Mouse (Mus musculus): Measurements from ENCODE around the gene Abr. TPM values are rescaled to one million over a fixed set of nuclear protein-coding genes. Genes with fewer than 3 reads are reported as not detected.

Abr gene
- polyA plus RNA-seq (2014; fragmentation: Illumina TruSeq; extraction: RNeasy Lipid Tissue Mini Kit (QIAGEN cat#74804); ENCODE audit: low read depth, low replicate concordance) = 12.8 TPM

GRCm38 (mm10) chr11:76622152-76622565 lies at the start of gene Abr:
Gene Abr (minus strand): TSS chr11:76622314.

DNA sequence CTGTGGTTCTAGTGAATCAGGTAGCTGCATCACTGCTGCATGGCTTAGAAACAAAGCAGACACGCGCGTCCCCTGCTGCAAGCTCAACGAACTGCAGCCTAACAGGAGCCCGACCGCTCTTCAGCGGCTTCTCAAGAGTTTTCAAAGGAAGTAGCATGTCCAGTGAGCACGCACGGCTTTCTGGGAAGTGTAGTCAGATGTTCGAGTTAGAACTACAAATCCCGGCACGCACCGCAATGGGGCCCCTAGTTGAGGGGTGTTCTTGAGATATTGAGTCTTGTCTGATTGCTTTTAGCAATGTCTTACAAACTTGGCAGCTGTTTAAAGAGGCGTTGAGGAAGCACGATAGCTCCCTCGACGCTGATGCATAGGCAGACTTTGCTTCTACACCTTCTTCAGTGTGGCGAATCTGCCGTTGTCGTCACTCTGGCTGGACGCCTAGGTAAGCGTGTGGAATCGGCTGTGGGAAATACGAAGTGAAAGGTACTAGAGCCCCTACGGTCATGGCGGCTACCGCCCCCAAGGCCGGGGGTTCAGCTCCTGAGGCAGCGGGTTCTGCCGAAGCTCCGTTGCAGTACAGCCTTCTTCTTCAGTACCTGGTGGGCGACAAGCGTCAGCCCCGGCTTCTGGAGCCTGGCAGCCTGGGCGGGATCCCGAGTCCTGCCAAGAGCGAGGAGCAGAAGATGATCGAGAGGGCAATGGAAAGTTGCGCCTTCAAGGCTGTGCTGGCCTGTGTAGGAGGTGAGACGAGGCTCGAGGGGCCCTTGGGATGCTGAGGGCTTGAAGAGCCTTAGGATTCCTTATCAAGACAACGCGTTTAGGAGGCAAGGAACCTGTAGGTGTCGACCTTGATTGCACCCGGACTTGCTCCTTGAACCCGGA lies 215.2 kb downstream of the Abr start, which contains the start of gene Timm22:
Gene Timm22 (plus strand): TSS at position 251 of the 882 bp plus-strand sequence.

GRCm38 (mm10) chr11:76398798-76399586 lies 223.1 kb downstream of the Abr start, which contains the start of gene Nxn:
Gene Nxn (minus strand): TSS chr11:76399140.

Other genes with a start within 250 kb of the Abr start
- 3.2 TPM for gene Nxn, start 223.2 kb downstream of the Abr start, polyA plus RNA-seq (2014; fragmentation: Illumina TruSeq; extraction: RNeasy Lipid Tissue Mini Kit (QIAGEN cat#74804); ENCODE audit: low read depth, low replicate concordance)
- 9.5 TPM for gene Timm22, start 215.4 kb downstream of the Abr start, polyA plus RNA-seq (2014; fragmentation: Illumina TruSeq; extraction: RNeasy Lipid Tissue Mini Kit (QIAGEN cat#74804); ENCODE audit: low read depth, low replicate concordance)
- gene Bhlha9, start 50.2 kb upstream of the Abr start, polyA plus RNA-seq (2014; fragmentation: Illumina TruSeq; extraction: RNeasy Lipid Tissue Mini Kit (QIAGEN cat#74804); ENCODE audit: low read depth, low replicate concordance) = not detected
- not detected for gene Trarg1, start 57.5 kb upstream of the Abr start, polyA plus RNA-seq (2014; fragmentation: Illumina TruSeq; extraction: RNeasy Lipid Tissue Mini Kit (QIAGEN cat#74804); ENCODE audit: low read depth, low replicate concordance)
- 34.2 TPM for gene Gosr1, start 141.3 kb upstream of the Abr start, polyA plus RNA-seq (2014; fragmentation: Illumina TruSeq; extraction: RNeasy Lipid Tissue Mini Kit (QIAGEN cat#74804); ENCODE audit: low read depth, low replicate concordance)
- gene Cpd, start 224.7 kb upstream of the Abr start, polyA plus RNA-seq (2014; fragmentation: Illumina TruSeq; extraction: RNeasy Lipid Tissue Mini Kit (QIAGEN cat#74804); ENCODE audit: low read depth, low replicate concordance) = 117 TPM